Mouse (Mus musculus): ENCODE measurements around the gene 4930402F06Rik.
A peak's percentile ranks its signal among the peaks of the same experiment; 100 is the strongest.

4930402F06Rik gene

DNA sequence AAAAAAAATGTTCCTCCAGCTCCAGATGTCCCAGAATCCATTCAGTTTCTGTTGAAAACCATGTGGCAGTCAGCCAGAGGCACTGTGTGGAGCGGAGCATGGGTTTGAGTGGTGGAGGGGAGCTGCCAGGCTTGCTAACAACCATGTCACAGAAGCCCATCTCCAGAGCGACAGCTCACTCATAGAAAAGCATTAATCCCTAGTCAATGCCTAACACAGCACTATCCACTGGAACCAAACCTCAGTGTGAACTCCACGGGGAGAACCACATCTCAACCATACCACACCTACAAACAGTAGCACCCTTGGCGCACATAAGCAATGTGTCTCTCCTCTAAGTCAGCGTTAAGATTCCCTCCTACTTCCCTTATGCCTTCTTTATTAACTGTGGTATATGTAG, at the start of gene 4930402F06Rik:
TSS of gene 4930402F06Rik (minus strand) at position 80 of the 400 bp plus-strand sequence.
- no peak for DNase-seq (ENCODE audit: low spot score)

DNA sequence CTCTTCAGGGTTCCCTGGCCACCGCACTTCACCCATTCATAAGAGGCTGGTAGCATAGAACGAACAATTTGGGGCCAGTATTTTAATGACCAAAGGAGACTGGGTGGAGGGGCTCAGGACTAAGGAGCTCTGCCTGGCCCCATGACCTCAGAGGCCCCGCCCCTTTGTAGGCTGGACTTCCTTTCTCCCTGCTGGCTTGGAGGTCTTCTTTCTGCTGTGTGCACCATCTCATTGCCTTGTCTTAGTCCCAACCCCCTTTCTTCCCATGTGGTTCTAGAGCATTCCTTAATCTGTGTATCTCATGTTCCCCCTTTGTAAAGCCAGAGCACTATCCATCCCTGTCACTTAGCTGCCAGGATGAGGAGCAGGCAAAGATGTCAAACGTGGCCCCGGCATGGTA, 49.3 kb upstream of the 4930402F06Rik start:
- DNase-seq (ENCODE audit: low spot score): no peak

DNA sequence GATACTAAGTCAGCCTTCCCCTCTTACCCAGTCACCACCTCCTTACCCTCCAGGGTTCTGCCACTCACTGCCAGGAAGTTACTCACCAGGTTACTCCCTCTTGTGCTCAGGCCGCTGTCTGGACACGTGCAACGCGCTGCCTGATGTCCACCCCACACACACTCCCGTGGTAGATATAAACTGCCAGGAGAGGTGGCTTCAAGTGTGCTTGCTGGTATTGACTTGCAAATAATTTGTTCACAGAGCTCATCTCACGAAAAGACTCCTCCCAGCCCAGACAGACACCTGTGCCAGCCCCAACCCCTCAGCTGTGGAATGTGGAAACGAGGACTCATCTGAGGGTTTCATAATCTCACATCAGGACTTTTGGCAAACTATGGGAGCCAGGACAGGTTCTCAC, 48.6 kb upstream of the 4930402F06Rik start:
- no peak for DNase-seq (ENCODE audit: low spot score)

DNA sequence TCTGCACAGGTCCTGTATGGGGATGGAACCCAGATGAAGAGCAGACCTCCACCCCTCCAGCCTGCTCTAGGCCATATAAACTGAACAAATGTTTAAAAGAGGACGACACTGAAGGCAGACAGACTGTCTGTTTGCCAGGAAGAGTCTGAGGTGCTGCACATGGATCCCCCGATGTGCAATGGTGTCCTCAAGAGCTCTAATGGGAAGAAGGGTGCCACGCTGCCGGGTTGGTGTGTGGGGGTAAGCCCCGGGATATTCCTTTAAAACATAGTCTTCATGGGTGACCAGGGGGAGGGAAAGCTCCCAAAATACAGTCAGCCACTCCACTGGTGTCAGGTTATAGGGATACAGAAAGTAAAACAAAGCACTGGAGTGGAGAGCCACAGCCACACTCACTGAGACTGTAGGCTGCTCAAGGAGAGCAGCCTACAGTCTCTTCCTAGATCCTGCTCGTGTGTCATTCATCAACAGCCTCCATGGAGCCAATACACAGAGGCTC, 47.8 kb upstream of the 4930402F06Rik start:
- DNase-seq (ENCODE audit: low spot score): no peak

DNA sequence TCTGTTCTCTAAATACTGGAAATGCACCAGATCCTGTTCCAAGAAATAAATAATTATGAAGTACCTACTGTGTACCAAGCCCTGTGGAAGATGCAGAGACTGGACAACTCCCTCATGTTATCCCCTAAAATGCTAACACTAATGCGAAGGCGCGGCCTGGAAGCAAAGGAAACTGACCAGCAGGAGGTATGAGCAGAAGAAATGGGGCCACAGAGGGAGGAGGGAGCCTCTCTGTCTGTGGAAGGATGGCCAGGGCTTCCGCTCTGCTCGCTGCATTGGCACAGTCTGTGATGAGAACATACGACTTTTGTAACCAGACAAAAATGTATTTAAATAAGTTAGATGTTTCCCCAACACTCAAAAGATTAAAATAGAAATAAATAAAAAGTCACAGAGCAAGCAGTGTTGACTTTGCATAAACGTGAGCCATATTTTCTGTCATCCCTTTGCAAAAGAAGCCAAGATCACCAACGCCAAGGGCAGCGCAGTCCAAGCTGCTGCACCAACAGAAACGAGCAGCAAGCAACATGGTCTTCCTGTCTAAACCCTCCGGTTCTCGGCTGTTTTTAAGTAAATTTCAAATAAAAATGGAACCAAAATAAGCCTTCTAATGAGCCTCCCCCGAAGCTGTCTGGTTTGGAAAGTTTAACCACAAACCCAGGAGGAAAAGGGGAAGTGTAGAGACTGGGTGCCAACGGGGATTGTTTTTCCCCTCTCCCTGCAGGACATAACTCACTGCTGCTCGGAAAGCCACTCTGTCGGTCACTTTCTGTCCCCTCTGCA, 47.2 kb upstream of the 4930402F06Rik start:
- no peak for DNase-seq (ENCODE audit: low spot score)

DNA sequence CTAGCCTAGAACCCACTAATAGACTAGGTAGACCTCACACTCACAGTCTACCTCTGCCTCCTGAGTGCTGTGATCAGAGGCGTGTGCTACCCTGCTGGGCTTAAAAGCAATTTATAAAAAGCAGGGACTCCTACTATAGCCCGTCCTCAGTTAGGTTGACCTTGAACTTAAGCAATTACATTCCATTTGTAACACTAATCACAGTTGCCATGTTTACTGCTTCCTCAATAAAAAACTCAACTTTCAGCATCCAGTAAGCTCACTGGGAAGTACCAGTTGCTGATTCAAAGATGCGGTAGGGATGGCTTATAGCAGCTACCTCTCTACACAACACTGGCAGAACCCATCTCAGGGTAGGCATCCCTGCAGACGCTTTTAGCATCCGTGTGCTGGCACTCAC, 46.4 kb upstream of the 4930402F06Rik start:
- DNase-seq (ENCODE audit: low spot score): no peak

DNA sequence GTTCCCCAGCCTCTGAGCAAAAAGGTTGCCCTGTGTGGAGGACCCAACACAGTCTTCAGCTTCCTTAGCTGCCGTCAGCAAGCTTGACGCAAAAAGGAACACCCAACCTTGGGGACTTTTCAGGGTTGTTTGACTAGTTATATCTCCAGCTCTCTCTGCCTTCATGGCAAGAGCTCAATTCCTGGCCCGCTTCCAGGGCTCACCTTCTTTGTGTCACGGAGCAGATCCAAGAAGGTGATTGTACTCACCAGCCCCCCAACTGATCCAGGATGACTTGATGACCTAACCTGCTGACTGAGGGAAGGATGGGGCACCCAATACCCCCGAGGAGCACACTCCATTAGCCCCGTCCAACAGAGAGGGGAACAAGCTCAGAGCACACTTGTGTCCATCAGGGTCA, 45.1 kb upstream of the 4930402F06Rik start:
- DNase-seq (ENCODE audit: low spot score): no peak

DNA sequence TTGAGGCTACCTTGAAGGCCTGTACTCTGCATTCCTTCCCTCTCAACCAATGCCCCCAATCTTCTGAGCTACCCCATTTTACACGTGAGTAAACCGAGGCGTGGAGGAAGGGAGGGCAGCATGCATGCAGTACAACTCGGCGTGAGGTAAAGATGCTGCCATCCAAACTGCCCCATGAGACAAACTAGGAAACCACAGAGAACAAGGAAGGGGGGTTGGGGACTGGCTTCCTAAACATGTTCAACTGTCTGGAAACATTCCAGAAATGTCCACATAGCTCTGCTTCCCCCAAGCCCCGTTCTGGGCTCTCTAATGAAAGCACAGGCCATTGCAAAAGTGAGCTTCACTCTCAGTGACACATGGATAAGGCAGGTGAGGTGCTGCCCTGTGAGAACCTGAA, 44.4 kb upstream of the 4930402F06Rik start:
- DNase-seq (ENCODE audit: low spot score): no peak

DNA sequence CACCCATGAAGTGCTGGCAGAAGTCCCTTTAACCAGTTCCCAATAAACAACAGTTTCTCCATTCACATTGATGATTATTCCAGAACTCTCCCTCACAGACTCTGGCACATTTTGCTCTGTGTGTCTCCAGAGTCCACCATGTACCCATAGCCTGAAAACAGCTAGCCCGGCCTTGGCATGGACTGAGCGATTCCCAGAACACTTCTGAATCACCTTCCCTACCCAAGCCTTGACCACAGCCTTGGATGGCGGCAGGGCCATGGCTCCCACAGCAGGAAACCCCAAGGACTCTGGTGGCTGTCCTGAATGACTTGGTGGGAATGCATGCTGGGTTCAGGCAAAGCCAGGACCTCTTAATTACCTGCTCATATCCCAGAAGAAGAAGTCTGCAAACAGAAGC, 43.5 kb upstream of the 4930402F06Rik start:
- DNase-seq (ENCODE audit: low spot score): no peak

DNA sequence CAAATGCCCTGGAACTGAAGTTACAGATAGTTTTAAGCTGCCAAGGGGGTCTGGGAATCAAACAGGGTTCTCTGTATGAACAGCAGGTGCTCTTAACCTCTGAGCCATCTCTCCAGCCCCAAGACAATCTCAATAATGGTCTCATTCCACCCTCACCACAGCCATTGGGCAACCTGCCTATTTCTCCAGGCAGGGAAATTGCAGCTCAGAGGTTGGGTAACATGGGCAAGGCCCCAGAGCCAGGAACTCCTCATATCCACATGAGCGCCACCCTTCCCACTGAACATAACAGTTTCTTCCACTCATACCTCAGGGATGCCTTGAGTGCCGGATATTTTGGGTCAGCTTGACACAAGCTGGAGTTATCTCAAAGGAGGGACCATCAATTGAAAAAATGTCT, 40.8 kb upstream of the 4930402F06Rik start:
- no peak for DNase-seq (ENCODE audit: low spot score)

DNA sequence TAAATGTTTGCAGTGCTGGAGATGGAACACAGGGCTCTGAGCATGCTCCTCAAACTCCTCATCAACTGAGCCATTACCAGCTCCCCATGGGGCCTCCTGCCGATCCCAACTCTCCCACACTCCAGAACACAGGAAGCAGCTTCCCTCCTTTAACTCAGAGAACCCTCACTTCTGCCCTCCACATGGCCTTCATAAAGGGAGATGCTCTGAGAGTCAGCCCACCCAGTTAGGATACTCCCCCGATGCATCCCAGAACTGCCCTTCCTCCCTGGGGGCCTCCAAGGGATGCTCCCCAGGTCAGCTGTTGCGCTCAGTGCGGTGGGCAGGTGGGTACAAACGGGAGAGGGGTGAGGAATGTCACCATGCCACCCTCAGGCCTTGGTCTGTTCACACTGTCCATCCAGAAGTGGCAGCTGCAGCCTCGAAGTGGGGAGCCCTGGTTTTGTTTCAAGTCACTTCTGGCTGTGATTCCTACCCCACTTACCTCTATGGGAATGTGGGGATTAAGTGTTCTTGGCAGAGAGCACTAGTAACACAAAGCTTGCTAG, 37.7 kb upstream of the 4930402F06Rik start:
- no peak for DNase-seq (ENCODE audit: low spot score)

DNA sequence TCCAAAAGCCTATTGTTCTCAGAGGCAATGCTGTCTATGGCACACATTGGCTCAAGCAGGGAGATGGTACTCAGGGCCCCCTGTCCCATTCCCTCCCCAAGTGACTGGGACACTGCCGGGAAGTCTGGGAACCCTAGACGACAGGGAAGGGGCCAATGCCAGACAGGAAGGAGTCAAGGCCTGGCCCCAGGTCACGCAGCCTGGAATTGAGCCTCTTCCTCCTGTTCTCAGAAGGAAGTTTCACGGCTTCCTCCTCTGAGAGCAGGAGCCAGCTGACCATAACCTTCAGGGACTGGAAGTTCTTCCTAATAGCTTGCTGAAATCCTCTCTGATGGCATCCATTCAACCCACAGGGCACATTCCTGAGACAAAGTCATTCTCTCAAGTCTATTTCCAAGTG, 36.5 kb upstream of the 4930402F06Rik start:
- DNase-seq (ENCODE audit: low spot score): no peak

DNA sequence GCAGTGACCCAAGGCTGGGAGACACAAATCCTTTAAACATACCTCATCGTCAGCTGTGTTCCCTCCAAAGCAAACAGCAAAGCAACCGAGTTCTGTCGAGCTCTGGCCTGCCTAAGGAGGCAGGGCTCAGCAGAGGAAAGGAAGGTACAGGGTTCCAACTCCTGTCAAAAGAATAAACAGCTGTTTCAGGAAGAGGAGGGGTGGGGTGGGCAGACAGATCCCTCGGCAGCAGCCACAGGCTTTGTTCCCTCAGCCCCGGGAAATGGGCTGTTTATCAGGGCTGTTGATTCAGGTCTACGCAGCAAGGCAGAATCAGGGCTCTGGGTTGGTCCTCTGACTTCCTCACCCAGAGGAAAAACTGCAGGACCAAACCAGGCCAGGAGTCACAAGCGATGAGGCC, 35.5 kb upstream of the 4930402F06Rik start:
- DNase-seq (ENCODE audit: low spot score): no peak

DNA sequence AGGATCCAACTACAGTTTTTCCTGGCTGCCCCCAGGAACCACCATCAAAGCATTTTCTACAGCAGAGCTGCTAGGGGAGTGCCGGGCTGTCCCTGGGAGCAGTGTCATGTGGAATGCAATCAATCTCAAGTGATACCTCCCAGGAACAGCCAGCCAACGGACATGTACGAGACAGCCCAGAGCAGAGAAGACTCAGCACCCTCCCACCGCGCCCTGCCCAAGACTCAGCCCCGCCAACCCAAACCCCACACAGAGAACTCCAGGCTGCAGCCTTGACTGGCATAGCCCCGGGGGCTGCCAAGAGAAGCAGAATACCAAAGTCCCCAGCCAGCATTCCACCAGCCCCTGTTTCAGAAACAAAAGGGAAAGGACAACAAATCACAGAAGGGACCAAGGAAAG, 35.0 kb upstream of the 4930402F06Rik start:
- no peak for DNase-seq (ENCODE audit: low spot score)

DNA sequence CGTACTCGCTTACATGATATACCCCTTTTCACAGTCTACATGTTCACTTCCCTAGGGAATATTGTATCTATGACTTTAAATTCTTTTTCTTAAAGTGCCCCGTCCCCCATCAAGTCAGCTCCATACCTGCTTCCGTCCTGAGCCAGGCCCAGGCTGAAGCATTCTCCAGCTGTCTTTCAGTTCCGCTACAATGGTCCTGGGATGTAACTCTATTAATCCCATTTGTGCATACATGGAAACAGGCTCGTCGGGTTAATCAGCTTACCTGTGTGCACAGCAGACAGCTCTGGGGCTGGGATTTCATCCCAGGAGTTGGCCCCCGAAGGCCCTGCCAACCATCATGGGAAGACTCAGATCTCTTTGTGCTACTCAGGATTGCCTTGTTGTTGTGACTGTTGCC, 33.8 kb upstream of the 4930402F06Rik start:
- DNase-seq (ENCODE audit: low spot score): no peak

DNA sequence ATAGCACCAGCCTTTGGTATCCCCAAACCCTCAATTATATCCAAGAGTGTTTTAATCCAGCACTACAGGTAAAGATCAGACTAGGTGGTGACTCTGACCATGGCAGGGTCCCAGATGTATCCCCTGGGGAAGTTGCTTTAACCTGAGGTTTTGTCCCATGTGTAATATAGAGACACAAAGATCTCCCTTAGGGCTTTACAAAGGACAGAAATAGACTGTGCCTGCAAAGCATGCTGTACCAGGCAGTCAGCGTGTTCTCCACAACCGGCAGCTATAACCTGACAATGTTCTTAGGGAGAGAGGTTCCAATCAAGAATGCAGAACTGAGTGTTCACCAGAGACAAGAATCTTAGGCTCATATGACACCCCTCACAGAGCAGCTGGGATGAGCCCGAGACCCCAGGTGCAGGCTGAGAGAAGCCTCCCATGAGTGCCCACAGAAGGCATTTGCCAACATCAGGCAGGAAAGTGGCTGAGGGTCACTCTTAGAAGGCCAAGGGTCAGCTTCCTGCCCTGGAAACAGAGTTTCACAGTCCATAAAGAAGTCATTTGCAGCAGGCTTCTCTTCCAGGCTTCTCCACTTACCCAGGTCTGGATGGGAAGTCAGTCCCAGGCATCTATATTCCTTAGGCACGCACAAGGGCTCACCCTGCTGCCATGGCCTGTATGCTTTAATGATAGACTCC, 31.8 kb upstream of the 4930402F06Rik start:
- DNase-seq (ENCODE audit: low spot score): no peak

DNA sequence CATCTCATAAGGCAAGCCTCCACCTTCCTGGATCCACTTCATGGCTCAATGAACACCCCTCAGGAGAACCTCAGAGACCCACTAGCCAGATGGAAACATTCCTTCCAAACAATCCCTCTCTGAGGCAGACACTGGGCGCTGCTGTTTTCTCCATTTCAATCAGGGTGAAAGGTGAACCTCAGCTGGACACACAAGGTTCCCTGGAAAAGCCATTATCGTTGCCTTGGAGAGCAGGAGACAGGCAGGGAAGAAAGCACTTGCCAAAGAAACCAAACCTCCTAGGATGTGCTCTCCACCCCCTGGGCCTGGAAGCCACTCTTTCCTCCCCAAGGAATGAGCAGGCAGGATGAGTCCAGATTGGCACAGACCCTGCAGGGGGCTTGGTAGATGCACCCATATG, 30.6 kb upstream of the 4930402F06Rik start:
- no peak for DNase-seq (ENCODE audit: low spot score)

DNA sequence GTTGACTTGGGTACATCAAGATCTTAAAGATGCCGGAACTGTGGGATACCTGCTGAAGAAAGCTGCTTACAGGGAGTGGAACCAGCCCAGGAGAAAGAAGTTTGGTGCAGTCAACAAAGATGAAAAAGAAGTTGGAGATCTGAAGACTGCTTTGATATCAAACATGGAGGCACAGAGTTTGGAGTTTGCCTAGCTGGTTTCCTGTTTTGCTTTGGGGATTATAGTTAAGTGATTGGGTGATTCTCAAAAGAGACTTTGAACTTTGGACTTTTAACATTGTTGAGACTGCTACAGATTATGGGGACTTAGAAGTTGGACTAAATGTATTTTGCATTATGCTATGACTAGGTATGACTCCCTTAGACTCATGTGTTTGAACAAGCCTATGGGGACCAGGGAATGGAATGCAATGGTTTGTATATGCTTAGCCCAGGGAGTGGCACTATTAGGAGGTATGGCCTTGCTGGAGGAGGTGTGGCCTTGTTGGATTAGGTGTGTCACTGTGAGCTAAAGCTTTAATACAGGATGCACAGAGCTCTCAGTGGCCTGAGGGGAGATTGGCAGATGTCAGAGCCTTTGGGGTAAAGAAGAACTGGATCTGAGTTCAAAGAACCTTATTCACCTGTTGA, 26.9 kb upstream of the 4930402F06Rik start:
- DNase-seq (ENCODE audit: low spot score): peak; percentile 52

DNA sequence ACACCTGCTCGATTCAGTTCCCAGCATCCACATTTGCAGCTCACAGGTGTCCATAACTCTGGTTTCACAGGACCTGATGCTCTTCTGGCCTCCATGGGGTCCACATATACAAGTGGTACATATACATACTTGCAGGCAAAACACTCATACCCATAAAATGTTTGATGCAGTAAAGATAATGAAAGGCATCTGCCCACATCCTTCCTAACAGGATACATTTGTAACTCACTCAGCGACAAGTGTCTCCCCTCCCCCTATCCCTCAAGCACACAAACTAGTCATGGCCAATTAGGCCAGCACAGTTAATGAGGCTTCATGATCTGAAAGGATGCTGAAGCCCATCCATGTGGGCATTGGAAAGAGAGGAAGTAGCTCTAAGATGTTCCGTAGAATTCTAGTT, 25.4 kb upstream of the 4930402F06Rik start:
- peak; percentile 62 for DNase-seq (ENCODE audit: low spot score)

DNA sequence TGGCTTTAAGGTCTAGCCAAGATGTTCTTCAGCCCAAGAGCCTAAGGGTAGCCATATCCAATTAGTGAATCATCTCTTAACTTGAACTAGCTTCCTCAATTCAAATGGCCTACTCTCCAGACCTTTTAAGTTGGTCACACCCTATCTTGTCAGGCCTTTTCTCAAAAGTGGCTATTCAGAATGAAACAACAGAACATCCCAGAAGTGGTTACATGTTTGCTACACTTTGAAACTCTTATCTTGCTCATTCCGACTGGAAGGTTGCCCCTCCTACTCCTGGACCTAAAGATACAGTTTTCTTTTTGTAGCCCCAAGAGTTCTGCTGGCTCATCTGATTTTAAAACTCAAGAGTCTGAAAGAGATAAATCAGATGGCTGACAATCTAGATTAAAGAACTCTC, 23.7 kb upstream of the 4930402F06Rik start:
- no peak for DNase-seq (ENCODE audit: low spot score)

DNA sequence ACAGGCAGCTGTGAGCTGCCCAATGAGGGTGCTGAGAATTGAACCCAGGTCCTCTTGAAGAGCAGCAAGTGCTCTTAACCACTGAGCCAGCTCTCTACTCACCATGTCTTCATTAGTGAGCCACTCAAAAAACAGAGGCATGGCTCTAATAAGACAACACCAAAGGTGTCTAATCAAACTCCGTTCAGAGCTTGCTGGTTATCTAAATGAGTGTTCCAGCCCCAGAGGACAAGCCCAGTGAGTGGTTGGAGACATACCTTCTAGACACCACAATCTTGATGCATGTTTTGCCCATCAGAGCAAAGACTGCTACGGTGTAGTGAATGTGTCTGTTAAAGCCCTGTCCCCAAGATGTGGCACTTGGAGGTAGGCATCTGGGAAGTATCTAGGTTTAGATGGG, 22.7 kb upstream of the 4930402F06Rik start:
- DNase-seq (ENCODE audit: low spot score): no peak

DNA sequence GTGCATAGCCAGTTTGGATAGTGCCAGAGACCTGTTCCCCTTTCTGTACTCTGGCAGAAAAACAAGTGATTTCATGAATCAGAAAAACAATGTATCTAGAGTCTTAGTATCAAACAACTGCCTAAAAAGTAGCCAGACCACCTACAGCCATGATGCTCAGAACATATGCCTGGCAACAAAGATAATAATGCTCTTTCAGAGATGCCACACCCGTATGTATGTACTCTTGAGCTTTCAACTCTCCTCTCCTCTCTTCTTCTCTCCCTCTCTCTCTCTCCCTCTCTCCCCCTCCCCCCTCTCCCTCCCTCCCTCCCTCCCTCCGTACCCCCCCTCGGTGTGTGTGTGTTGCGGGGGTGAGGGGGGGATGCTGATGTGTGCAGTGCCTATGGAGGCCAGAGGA, 22.3 kb upstream of the 4930402F06Rik start:
- DNase-seq (ENCODE audit: low spot score): no peak

DNA sequence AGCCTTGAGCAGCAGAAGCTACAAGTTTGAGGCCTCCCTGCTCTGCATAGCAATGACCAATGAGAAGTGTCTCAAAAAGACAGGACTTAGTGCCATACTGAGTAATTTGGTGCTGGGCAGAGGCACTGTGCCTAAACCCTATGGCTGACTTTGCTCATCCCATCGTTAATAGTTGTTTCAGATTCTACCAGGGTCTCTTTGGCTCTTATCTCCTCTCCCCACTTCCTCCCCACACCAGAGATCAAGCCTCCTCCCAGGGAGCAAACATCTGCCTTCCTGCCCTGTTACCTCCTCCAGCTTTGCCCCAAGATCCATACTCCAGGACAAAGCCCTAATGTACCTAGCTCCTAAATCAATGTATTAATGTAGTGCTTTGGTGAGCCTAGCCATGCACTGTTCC, 20.3 kb upstream of the 4930402F06Rik start:
- DNase-seq (ENCODE audit: low spot score): no peak

All from T-cell, adult 2 months (primary cell).